Mouse (Mus musculus) cerebellum, postnatal 14 days (tissue): ENCODE data around the gene Bpifa5.
"Not testable (repeated sequence)": the region's sequence is repeated elsewhere in the genome, so short reads cannot be mapped to it uniquely, and the experiment has no call there.

Experiments used
- DNase-seq, 2 experiments: peaks; one replicate each; pipeline ENCODE4 v3.0.0; 2021; ENCODE audit warnings: mixed read lengths in 2 of 2

Gene Bpifa5

DNA sequence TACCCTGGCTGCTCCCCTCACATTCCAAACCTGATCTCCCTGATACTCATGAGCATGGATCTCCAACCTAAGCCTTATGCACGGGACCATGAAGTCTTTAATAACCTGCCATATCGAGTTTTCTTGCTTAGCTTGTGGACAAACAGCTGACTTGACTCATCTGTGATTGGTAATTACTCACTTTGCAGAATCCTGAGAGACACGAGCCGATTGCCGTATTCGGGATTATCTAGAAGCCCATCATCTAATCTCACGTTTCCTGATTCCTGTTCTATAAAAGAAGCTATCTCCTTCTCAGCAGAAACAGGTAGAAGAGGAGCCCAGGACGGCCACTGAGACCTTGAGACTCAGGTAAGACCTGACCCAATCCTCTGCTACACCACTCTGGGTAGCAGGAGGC, at the start of gene Bpifa5:
TSS of gene Bpifa5 (plus strand) at position 301 of the 400 bp plus-strand sequence.
- no peak for DNase-seq

- DNase-seq = no peak
Observed at GRCm38 (mm10) chr2:154117381-154117780, 45.0 kb upstream of the Bpifa5 start.

GRCm38 (mm10) chr2:154130120-154130519, 32.3 kb upstream of the Bpifa5 start, which contains the start of gene Bpifa3:
Gene Bpifa3 (plus strand): TSS chr2:154130336.
- DNase-seq = no peak

- DNase-seq = no peak
Observed at GRCm38 (mm10) chr2:154142580-154142979, 19.8 kb upstream of the Bpifa5 start, which contains the start of gene Bpifa1. Gene Bpifa1 (plus strand): TSS chr2:154142880.

DNA sequence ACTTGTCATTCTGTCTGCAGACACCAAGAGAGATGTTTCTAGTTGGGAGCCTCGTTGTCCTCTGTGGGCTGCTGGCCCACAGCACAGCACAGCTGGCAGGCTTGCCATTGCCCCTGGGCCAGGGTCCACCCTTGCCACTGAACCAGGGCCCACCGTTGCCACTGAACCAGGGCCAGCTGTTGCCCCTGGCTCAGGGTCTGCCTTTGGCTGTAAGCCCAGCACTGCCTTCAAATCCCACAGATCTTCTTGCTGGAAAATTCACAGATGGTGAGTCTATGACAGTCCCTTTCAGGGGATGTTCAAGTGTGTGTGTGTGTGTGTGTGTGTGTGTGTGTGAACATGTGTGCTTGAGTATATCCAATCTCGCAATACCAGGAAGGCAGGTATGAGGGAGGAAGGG, 18.7 kb upstream of the Bpifa5 start:
- DNase-seq = peak; percentile 45 to 58

- no peak for DNase-seq
Observed at GRCm38 (mm10) chr2:154147496-154147895, 14.9 kb upstream of the Bpifa5 start.

DNA sequence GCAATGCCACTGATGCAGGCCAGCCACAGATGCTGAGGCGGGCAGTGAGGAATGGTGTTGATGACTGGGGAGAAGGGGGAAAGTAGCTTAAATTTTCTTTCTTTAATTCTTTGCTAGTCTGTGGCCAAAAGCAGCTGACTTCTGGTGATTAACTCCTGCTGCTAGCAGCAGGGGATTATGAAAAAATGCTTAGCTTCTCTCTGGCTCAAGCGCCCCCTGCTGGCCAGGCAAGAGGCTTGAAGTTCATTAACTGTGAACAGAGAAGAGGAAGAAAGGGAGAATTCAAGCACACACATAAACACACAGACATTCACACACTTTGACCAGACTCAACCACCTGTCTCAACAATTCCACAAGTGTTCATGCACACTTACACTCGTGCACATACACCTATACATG, 4.0 kb upstream of the Bpifa5 start:
- peak; percentile 38 to 60 for DNase-seq

DNA sequence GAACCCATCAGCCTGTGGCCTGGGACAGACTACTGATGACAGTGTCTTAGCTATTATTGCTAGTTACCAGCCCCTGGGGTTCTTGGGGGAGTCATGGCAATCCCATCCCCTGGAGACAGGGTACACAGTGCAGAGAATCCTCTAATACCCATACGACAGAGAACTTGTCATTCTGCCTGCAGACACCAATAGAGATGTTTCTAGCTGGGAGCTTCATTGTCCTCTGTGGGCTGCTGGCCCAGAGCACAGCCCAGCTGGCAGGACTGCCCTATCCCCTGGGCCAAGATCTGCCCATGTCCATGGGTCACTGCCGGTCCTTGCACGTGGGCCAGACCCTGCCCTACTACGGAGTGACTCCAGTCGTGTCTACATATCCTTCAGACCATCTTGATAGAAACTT, 899 bp downstream of the Bpifa5 start:
- DNase-seq = peak; percentile 15 to 26

- no peak for DNase-seq
Observed at GRCm38 (mm10) chr2:154169172-154169571, 6.8 kb downstream of the Bpifa5 start.

- DNase-seq = no peak
Observed at GRCm38 (mm10) chr2:154171621-154172020, 9.2 kb downstream of the Bpifa5 start.

- DNase-seq = peak; percentile 50 to 66
Observed at GRCm38 (mm10) chr2:154173313-154173712, 10.9 kb downstream of the Bpifa5 start.

GRCm38 (mm10) chr2:154181900-154182299, 19.5 kb downstream of the Bpifa5 start:
- DNase-seq = not testable (repeated sequence)

DNA sequence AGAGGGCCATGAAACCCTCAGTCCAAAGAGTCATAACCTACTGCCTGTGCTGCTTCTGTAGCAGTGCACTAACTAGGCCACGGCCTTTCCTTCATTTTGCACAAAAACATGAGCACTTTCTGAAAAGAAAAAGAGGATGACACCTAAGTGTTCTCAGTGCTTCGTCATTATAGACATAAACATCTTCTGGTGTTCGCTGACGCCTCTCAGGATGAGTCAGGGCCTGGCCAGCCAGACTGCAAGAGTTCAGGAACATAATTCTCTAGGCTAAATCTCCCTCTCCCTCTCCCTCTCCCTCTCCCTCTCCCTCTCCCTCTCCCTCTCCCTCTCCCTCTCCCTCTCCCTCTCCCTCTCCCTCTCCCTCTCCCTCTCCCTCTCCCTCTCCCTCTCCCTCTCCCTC, 20.7 kb downstream of the Bpifa5 start:
- DNase-seq = not testable (repeated sequence)

DNA sequence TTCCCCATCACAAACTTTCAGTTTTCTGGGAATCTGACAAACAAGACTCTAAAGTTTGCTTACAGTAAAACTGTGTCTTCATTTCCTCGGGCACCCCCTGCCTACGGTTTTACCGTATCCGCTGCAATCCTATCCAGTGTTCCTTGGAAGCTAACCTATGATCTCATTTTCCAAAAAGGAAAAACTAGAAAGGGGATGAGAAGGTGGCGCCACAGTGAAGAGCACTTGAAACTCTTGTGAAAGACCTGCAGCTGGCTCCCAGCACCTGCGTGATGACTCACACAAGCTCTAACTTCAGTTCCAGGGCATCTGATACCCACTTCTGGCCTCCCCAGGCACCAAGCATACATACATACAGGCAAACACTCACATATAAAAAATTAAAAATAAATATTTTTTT, 22.9 kb downstream of the Bpifa5 start:
- DNase-seq = no peak

- DNase-seq = no peak
Observed at GRCm38 (mm10) chr2:154185748-154186147, 23.3 kb downstream of the Bpifa5 start.

GRCm38 (mm10) chr2:154187468-154187867, 25.1 kb downstream of the Bpifa5 start:
- no peak for DNase-seq

DNA sequence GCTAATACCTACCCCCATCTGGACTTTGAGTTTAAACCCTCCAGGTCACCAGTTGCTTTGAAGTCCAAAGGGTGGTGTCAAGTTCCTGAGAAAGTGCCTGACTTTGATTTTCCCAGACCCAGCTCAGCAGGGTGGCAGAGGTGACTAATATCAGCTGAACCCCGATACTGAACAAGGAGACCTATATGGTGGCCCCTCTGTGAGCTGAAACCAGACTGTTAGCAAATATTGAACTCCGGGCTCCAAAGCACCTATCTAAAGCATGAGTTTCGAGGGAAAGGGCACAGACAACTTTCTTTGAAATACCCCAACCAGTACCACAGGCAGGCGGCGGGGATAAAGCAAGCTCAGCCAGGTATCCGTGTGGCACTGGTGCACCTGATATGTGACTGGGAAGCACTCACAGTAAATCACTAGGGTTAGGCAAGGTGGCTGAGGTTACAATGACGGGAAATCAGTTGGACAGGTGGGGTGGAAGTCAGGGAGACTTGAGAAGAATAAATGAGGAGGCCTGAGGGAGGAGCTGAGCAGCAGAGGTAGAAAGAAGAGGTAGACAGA, 27.5 kb downstream of the Bpifa5 start:
- no peak for DNase-seq

- DNase-seq = peak in 1 of 2 experiments; percentile 28
Observed at GRCm38 (mm10) chr2:154190546-154191258, 28.3 kb downstream of the Bpifa5 start, which contains the start of gene Bpifb1. Gene Bpifb1 (plus strand): TSS chr2:154190818.

GRCm38 (mm10) chr2:154192141-154192540, 29.7 kb downstream of the Bpifa5 start:
- no peak for DNase-seq

GRCm38 (mm10) chr2:154193071-154193470, 30.7 kb downstream of the Bpifa5 start:
- DNase-seq = no peak

GRCm38 (mm10) chr2:154193994-154194504, 31.6 kb downstream of the Bpifa5 start:
- DNase-seq = no peak

- no peak for DNase-seq
Observed at GRCm38 (mm10) chr2:154197036-154197435, 34.6 kb downstream of the Bpifa5 start.

DNA sequence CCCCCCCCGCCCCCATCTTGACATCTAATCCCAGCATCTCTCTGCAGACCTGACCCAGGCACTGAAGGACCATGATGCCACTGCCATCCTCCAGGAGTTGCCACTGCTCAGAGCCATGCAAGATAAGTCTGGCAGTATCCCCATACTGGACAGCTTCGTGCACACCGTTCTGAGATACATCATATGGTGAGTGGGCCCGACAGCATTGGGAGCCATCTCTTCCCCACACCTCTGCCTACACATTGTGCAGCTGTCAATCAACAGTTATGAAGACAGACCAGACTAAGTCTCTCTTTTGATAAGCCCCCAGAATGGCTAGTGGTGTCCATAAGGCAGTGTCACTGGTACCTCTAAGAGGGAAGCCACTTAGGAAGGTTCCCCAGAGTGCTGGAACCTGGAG, 42.2 kb downstream of the Bpifa5 start:
- DNase-seq = no peak

- DNase-seq = peak in 1 of 2 experiments; percentile 71
Observed at GRCm38 (mm10) chr2:154206908-154207307, 44.5 kb downstream of the Bpifa5 start.
